Mouse (Mus musculus): ENCODE data around the gene Galnt4. TPM values are rescaled to one million over a fixed set of nuclear protein-coding genes. Genes with fewer than 3 reads are reported as not detected.
A peak's percentile ranks its signal among the peaks of the same experiment; 100 is the strongest.

Gene Galnt4
- 12.2 and 13.2 TPM in 2 replicates for polyA plus RNA-seq (2015; fragmentation: Nextera tagmentation; extraction: Ambion mirVana)

DNA sequence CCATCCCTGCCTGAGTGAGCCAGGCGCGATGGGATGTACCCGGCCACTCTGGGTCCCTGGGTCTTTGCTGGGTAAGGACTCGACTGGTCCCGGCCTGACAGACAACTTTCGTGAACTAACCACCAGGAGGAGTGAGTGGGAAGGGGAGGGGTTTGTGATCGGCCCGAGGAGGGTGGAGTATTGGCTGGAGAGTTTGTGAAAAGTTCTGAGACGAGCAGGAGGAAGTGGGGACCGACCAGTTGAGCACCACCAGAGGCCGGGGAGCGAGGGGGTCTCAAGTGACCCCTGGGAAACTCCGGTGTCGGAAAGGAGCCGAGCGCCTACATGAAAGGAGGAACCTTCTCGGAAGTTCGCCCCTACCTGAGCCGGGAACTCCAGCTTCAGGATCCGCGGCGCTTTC lies at the start of gene Galnt4:
Galnt4 (plus strand) TSS at position 196 of the 400 bp plus-strand sequence.
- H3K4me2 ChIP-seq (replicated peaks; ENCODE audit: low read depth, low read length), result peak within 1 kb of the TSS; percentile 98
- peak; percentile 89 for ATAC-seq (ENCODE audit: low FRiP score, low TSS enrichment)
- WGBS, result 0% methylated on average over 20 of the region's 22 CpGs
- H3K27me3 ChIP-seq (ENCODE audit: insufficient read depth, low read length), result no peaks in the 10 kb centered on the region
- peak within 1 kb of the TSS; percentile 89 for H3K4me3 ChIP-seq (ENCODE audit: low read length)
- peak within 1 kb of the TSS; percentile 92 for H3K9ac ChIP-seq (replicated peaks; ENCODE audit: low read length)
- H3K4me1 ChIP-seq (ENCODE audit: insufficient read depth, low read length), result peaks cover 15% of the 10 kb centered on the region
- peak within 1 kb of the TSS; percentile 91 for H3K27ac ChIP-seq (ENCODE audit: low read length)
- H3K9me3 ChIP-seq (ENCODE audit: low read length), result peaks cover 10% of the 10 kb centered on the region; the same call in 1 of the 2 replicates
- peaks cover 20% of the 10 kb centered on the region for H3K36me3 ChIP-seq (ENCODE audit: insufficient read depth, low read length)

DNA sequence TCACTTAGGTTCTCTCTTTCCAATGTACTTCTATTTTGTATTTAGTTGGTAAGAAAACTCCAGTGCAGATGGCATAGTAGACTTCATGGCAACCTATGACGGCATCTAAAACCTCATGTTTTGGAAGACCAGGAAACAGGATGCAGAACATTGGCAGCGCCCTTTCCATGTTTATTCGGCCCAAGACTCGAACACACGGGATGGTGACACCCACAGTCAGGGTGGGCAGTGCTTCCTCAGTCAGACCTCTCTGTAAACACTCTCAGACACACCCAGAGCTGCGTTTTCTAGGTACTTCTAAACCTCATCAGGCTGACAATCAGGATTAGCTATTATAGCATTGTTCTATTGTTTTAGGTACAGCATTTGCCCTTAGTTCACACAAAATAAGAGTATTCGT lies 47.4 kb upstream of the Galnt4 start:
- 92% methylated on average over 7 of the region's 7 CpGs for WGBS

DNA sequence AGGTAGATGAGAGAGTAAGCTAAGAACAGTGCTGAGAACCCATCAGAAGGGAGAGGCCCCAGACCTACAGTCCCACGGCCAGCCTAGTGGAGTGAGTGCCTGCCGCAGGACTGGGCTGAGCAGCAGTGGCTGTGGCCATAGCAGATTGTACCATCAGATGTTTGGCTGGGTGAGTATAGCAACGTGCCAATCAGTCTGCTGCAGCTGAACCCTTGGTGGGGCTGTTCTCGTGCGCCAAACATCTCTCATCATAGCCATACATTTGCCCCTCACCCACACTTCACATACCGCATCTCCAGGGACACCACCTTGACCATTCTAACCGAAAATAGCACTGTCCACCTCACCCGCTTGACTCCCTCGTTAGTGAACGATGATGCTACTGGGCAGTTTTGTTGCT lies 46.5 kb upstream of the Galnt4 start:
- Histone ChIP-seq H3K27ac (ENCODE audit: low read length) (no peak overlapping the region), H3K9me3 (ENCODE audit: low read length) (no peaks in the 10 kb centered on the region), H3K4me2 (replicated peaks; ENCODE audit: low read depth, low read length) (no peak overlapping the region), H3K9ac (replicated peaks; ENCODE audit: low read length) (no peak overlapping the region), H3K36me3 (ENCODE audit: insufficient read depth, low read length) (no peaks in the 10 kb centered on the region), H3K4me3 (ENCODE audit: low read length) (no peak overlapping the region), H3K4me1 (ENCODE audit: insufficient read depth, low read length) (no peaks in the 10 kb centered on the region), H3K27me3 (ENCODE audit: insufficient read depth, low read length) (no peaks in the 10 kb centered on the region)
- 90% methylated on average over 10 of the region's 10 CpGs for WGBS
- no peak for ATAC-seq (ENCODE audit: low FRiP score, low TSS enrichment)

More for the DNA sequence above, 47.4 kb upstream of the Galnt4 start:
- no peak for ATAC-seq (ENCODE audit: low FRiP score, low TSS enrichment)
- Histone ChIP-seq H3K27ac (ENCODE audit: low read length) (no peak overlapping the region), H3K4me2 (replicated peaks; ENCODE audit: low read depth, low read length) (no peak overlapping the region), H3K9me3 (ENCODE audit: low read length) (no peaks in the 10 kb centered on the region), H3K9ac (replicated peaks; ENCODE audit: low read length) (no peak overlapping the region), H3K4me3 (ENCODE audit: low read length) (no peak overlapping the region), H3K27me3 (ENCODE audit: insufficient read depth, low read length) (no peaks in the 10 kb centered on the region), H3K36me3 (ENCODE audit: insufficient read depth, low read length) (no peaks in the 10 kb centered on the region), H3K4me1 (ENCODE audit: insufficient read depth, low read length) (no peaks in the 10 kb centered on the region)

DNA sequence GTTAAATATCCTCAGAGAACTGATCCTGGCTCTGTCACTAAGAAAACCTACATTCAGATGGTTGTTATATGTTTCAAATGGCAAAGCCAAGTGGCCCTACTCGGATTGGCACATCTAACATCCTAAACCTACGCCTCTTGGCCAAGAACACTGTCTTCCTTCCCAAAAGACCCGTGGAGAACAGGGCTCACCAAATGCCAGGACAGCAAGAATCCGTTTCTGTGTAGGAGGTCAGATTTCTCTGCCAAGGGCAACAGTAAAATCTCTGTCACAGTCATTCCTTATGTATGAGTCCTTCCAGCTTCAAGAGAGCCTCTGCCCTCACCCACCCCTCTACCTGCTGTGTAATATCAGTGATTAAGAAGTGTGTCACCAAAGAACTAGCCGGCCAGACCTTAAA lies 45.4 kb upstream of the Galnt4 start:
- 66% methylated on average over 5 of the region's 5 CpGs for WGBS
- Histone ChIP-seq H3K27ac (ENCODE audit: low read length) (no peak overlapping the region), H3K4me3 (ENCODE audit: low read length) (no peak overlapping the region), H3K4me2 (replicated peaks; ENCODE audit: low read depth, low read length) (no peak overlapping the region), H3K9me3 (ENCODE audit: low read length) (no peaks in the 10 kb centered on the region), H3K9ac (replicated peaks; ENCODE audit: low read length) (no peak overlapping the region), H3K36me3 (ENCODE audit: insufficient read depth, low read length) (no peaks in the 10 kb centered on the region), H3K27me3 (ENCODE audit: insufficient read depth, low read length) (no peaks in the 10 kb centered on the region), H3K4me1 (ENCODE audit: insufficient read depth, low read length) (no peaks in the 10 kb centered on the region)
- no peak for ATAC-seq (ENCODE audit: low FRiP score, low TSS enrichment)

DNA sequence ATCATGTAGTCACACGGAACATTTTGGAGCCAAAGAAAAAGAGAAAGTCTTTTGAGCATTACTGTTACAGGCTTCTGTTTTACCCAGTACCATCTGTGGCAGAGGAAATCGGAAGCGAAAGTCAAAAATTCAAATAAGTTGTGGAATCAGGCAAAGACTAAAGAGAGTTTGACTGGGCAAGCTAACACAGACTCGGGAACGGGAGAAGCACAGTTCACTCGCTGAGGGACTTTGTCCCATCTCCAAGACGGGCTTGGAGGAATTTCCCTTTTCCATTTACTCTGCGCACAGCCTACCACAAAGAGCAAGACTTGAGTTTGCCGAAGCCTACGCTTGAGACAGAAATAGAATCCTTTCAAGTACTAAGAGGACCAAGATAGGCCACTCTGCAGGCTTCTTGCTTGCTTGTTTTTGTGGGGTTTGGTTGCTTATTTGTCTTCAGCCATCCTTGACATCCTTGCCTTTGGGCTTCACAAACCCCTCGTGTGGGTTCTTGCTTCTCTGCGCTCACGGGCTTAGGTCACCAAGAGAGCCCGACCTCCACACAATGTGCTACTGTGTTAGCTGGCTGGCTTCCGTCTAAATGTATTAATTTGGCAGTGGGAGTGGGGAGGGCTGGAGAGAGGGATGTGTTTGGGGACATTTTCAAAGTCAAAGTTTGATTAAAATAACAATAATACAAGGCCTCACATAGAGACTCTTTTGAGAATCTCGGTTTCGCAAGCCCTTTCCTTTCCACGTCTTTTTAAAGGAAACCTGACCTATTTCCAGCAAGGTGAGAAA lies 31.7 kb upstream of the Galnt4 start:
- H3K27ac ChIP-seq (ENCODE audit: low read length), result no peak overlapping the region
- H3K36me3 ChIP-seq (ENCODE audit: insufficient read depth, low read length), result no peaks in the 10 kb centered on the region
- no peak for ATAC-seq (ENCODE audit: low FRiP score, low TSS enrichment)
- H3K27me3 ChIP-seq (ENCODE audit: insufficient read depth, low read length), result no peaks in the 10 kb centered on the region
- no peaks in the 10 kb centered on the region for H3K9me3 ChIP-seq (ENCODE audit: low read length)
- no peak overlapping the region for H3K4me2 ChIP-seq (replicated peaks; ENCODE audit: low read depth, low read length)
- no peak overlapping the region for H3K9ac ChIP-seq (replicated peaks; ENCODE audit: low read length)
- 83% methylated on average over 18 of the region's 18 CpGs for WGBS
- no peaks in the 10 kb centered on the region for H3K4me1 ChIP-seq (ENCODE audit: insufficient read depth, low read length)
- no peak overlapping the region for H3K4me3 ChIP-seq (ENCODE audit: low read length)

DNA sequence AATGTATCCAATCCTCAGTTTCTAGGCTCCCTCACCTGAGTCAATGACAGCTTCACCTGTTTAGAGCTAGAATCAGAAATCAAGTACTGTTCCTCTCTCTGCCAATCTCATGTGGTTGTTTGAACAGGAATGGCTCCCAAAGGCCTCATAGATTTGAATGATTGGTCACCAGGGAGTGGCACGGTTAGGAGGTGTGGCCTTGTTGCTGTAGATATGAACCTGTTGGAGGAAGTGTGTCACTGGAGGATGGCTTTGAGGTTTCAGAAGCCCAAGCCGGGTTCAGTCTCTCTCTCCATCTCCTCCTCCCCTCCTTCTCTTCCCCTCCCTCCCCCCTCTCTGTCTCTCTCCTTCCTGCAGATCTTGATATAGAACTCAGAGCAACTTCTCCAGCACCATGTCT lies 29.3 kb upstream of the Galnt4 start:
- 80% methylated on average over 2 of the region's 2 CpGs for WGBS
- Histone ChIP-seq H3K27ac (ENCODE audit: low read length) (no peak overlapping the region), H3K27me3 (ENCODE audit: insufficient read depth, low read length) (no peaks in the 10 kb centered on the region), H3K9ac (replicated peaks; ENCODE audit: low read length) (no peak overlapping the region), H3K36me3 (ENCODE audit: insufficient read depth, low read length) (no peaks in the 10 kb centered on the region), H3K4me2 (replicated peaks; ENCODE audit: low read depth, low read length) (no peak overlapping the region), H3K9me3 (ENCODE audit: low read length) (no peaks in the 10 kb centered on the region), H3K4me1 (ENCODE audit: insufficient read depth, low read length) (no peaks in the 10 kb centered on the region), H3K4me3 (ENCODE audit: low read length) (no peak overlapping the region)
- no peak for ATAC-seq (ENCODE audit: low FRiP score, low TSS enrichment)

DNA sequence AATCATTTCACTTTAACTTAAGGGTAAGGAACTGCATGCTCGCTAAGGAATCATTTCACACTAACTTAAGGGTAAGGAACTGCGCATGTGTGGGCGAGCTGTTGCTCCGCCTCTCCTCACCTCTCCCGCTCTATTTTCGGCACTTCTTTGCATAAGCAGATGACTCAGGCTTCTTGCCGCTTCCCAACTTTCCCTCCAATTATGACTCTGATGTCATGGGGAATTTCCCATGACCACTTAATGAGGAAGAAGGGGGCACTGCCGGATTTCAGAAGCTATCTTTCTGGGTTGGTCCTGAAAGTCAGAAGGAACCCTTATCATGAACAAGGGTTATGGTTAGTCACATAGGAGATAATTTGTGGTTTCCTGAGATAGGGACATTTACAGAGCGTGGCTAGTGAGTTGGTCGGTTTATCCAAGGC lies 26.4 kb upstream of the Galnt4 start:
- Histone ChIP-seq H3K4me2 (replicated peaks; ENCODE audit: low read depth, low read length) (no peak overlapping the region), H3K4me1 (ENCODE audit: insufficient read depth, low read length) (no peaks in the 10 kb centered on the region)
- 87% methylated on average over 10 of the region's 10 CpGs for WGBS

DNA sequence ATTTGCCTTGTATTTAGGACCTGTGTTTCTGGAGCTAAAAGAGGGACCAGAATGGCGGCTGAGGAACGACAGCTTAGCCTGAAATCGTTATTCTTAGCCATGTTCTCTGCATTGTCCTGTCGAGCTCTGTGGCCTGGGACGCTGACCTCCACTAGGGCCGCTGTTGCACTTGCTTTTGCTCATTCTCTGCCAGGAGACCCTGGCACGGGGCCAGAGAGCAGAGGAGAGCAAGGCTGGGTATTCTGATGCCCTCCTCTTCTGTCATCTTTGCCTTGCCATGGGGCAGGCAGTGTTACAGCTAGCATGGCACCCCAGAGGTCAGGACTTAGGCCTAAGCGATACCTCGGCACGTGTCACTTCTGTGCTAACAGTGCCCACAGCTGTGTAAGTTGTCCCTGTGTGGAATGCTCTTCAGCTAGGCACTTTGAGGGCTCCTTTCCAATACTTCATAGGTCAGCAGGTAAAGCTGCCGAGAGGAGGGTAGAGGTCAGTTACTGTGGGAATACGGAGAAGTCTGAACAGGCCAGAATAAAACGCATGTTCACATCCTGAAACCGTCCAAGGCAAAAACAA lies 24.4 kb upstream of the Galnt4 start:
- no peak overlapping the region for H3K4me2 ChIP-seq (replicated peaks; ENCODE audit: low read depth, low read length)
- no peak for ATAC-seq (ENCODE audit: low FRiP score, low TSS enrichment)
- no peak overlapping the region for H3K27ac ChIP-seq (ENCODE audit: low read length)
- 81% methylated on average over 14 of the region's 14 CpGs for WGBS
- no peaks in the 10 kb centered on the region for H3K27me3 ChIP-seq (ENCODE audit: insufficient read depth, low read length)
- H3K9ac ChIP-seq (replicated peaks; ENCODE audit: low read length), result no peak overlapping the region
- H3K36me3 ChIP-seq (ENCODE audit: insufficient read depth, low read length), result no peaks in the 10 kb centered on the region
- no peaks in the 10 kb centered on the region for H3K9me3 ChIP-seq (ENCODE audit: low read length)
- H3K4me1 ChIP-seq (ENCODE audit: insufficient read depth, low read length), result no peaks in the 10 kb centered on the region
- H3K4me3 ChIP-seq (ENCODE audit: low read length), result no peak overlapping the region

More for the DNA sequence above, 26.4 kb upstream of the Galnt4 start:
- no peak for ATAC-seq (ENCODE audit: low FRiP score, low TSS enrichment)
- H3K4me3 ChIP-seq (ENCODE audit: low read length), result no peak overlapping the region
- no peaks in the 10 kb centered on the region for H3K27me3 ChIP-seq (ENCODE audit: insufficient read depth, low read length)
- no peaks in the 10 kb centered on the region for H3K36me3 ChIP-seq (ENCODE audit: insufficient read depth, low read length)
- no peak overlapping the region for H3K27ac ChIP-seq (ENCODE audit: low read length)
- no peak overlapping the region for H3K9ac ChIP-seq (replicated peaks; ENCODE audit: low read length)
- H3K9me3 ChIP-seq (ENCODE audit: low read length), result no peaks in the 10 kb centered on the region

DNA sequence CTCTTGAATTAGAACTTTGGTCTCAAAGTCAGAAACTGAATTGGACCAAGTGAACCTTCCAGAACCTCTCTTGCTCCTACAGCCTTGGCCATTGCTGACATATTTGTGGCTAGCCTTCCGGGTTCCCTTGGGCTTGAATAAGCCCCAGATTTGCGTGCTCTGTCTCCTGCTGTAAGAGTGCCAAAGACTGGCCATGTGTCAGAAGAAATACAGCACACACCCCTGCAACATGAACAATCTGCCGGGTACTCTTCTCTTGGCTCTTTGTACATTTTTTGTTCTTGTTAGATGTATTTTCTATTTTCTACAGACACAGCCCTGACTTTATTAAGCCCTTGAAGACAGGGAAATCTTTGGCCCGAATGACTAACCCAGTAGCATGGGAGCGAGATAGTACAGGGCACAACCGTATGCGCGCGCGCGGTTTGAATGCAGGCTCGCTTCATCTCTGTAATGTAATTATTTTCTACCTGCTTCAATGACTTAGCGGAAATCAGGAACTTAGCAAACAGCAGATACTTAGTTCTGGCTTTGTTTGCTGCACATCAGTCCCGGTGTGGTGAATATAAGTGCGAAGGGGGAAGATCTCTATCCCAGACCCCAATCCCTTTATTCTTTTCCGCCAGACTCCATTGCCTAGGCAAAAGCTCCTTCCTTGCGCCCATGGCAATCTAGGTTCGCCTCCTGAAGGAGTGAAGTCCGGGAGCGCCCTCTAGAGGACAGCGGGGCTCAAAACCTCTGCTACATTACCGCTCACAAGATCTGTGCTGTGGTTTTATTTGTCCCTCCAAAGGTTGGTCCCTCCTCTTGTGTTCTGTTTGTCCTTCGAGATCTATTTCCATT lies 23.3 kb upstream of the Galnt4 start:
- H3K4me2 ChIP-seq (replicated peaks; ENCODE audit: low read depth, low read length), result peak overlapping the region; percentile 19; the same call in 1 of the 2 replicates
- no peaks in the 10 kb centered on the region for H3K4me1 ChIP-seq (ENCODE audit: insufficient read depth, low read length)
- no peak overlapping the region for H3K9ac ChIP-seq (replicated peaks; ENCODE audit: low read length)
- H3K4me3 ChIP-seq (ENCODE audit: low read length), result no peak overlapping the region
- peak; percentile 82; the same call in 1 of the 2 replicates for ATAC-seq (ENCODE audit: low FRiP score, low TSS enrichment)
- no peaks in the 10 kb centered on the region for H3K9me3 ChIP-seq (ENCODE audit: low read length)
- no peak overlapping the region for H3K27ac ChIP-seq (ENCODE audit: low read length)
- 47% methylated on average over 23 of the region's 23 CpGs for WGBS
- no peaks in the 10 kb centered on the region for H3K27me3 ChIP-seq (ENCODE audit: insufficient read depth, low read length)
- no peaks in the 10 kb centered on the region for H3K36me3 ChIP-seq (ENCODE audit: insufficient read depth, low read length)
